Mouse (Mus musculus): ENCODE results near the gene Mvb12a. TPM values are rescaled to one million over a fixed set of nuclear protein-coding genes. Genes with fewer than 3 reads are reported as not detected.

Mvb12a gene
- polyA plus RNA-seq, 1 experiment from 2014 or later: 30.1 TPM

DNA sequence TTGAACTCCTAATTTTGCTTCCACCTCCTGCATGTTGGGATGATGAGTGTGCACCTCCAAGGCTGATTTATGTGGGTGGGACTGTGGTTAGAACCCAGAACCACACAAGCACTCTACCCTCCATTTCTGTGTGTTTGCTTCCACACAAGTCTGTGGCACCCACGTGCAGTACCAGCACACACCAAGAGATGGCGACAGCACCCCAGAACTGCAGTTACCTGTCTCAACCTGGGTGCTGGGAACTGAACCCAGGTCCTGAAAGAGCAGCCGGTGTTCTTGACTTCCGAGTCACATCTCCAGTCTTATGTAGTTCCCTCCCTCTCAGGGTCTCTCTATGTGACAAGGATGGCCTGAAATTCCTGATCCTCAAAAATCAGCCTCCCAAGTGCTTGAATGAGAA, 21.3 kb downstream of the Mvb12a start:
- no peaks in the 10 kb centered on the region for H3K36me3 ChIP-seq (ENCODE audit: inconsistent target)
- H3K4me3 ChIP-seq (ENCODE audit: inconsistent target): no peak overlapping the region
- 78% methylated on average over 4 of the region's 4 CpGs for WGBS (ENCODE audit: missing documents)
- no peaks in the 10 kb centered on the region for H3K79me2 ChIP-seq (ENCODE audit: inconsistent target)
- no peak overlapping the region for H3K27ac ChIP-seq

- Histone ChIP-seq H3K36me3 (ENCODE audit: inconsistent target) (no peaks in the 10 kb centered on the region), H3K4me3 (ENCODE audit: inconsistent target) (no peak within 1 kb of the TSS), H3K79me2 (ENCODE audit: inconsistent target) (peaks cover 8% of the 10 kb centered on the region; the same call in 1 of the 2 replicates), H3K27ac (no peak within 1 kb of the TSS)
- 93% methylated on average over 3 of the region's 3 CpGs for WGBS (ENCODE audit: missing documents)
These were observed 23.8 kb downstream of the Mvb12a start, which contains the start of gene Nxnl1 for GRCm38 (mm10) chr8:71566501-71566900. Gene Nxnl1, minus strand, starts transcription at chr8:71566601.

- peak overlapping the region; percentile 25 for H3K27ac ChIP-seq
- no peak overlapping the region for H3K4me3 ChIP-seq (ENCODE audit: inconsistent target)
- H3K79me2 ChIP-seq (ENCODE audit: inconsistent target): peaks cover 19% of the 10 kb centered on the region; the same call in 1 of the 2 replicates
- H3K36me3 ChIP-seq (ENCODE audit: inconsistent target): no peaks in the 10 kb centered on the region
- WGBS (ENCODE audit: missing documents): 94% methylated on average over 7 of the region's 7 CpGs
These were observed 24.9 kb downstream of the Mvb12a start for GRCm38 (mm10) chr8:71567587-71567986.

DNA sequence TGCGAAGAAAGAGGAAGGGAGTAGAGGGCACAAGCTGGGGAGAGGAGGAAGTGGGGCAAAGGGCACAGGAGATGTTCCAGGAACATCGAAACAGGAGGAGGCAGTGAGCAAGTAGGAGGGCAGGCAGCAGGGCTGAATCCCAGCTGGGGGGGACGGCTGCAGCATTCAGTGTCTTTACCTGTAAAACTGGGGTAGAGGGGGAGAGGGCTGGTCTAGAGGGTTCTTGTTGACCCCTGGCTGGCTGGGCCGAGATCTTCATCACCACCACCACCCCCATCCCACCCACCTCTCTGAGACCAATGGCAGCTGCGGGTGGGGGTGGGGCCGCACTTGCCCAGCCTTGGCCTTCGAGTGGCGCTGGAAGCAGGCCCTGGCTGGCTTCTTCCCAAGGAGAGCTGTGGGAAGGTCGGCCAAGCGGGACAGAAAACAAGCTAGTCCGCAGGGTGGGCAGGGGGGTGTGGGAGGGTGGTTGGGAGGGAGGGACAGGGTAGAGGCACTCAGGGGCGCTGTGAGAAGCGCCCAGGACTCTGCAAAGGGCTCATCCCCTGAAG, 25.7 kb downstream of the Mvb12a start, which contains the start of gene Slc27a1:
Gene Slc27a1 (plus strand): TSS at position 496 of the 551 bp plus-strand sequence.
- WGBS (ENCODE audit: missing documents): 30% methylated on average over 9 of the region's 13 CpGs
- Histone ChIP-seq H3K36me3 (ENCODE audit: inconsistent target) (no peaks in the 10 kb centered on the region), H3K4me3 (ENCODE audit: inconsistent target) (peak within 1 kb of the TSS; percentile 58), H3K27ac (peak within 1 kb of the TSS; percentile 25), H3K79me2 (ENCODE audit: inconsistent target) (peaks cover 27% of the 10 kb centered on the region; the same call in 1 of the 2 replicates)

- H3K4me3 ChIP-seq (ENCODE audit: inconsistent target): no peak overlapping the region; the same call in 1 of the 2 replicates
- H3K27ac ChIP-seq: peak overlapping the region; percentile 25
- peaks cover 29% of the 10 kb centered on the region; the same call in 1 of the 2 replicates for H3K79me2 ChIP-seq (ENCODE audit: inconsistent target)
- H3K36me3 ChIP-seq (ENCODE audit: inconsistent target): no peaks in the 10 kb centered on the region
- 78% methylated on average over 6 of the region's 6 CpGs for WGBS (ENCODE audit: missing documents)
These were observed 26.2 kb downstream of the Mvb12a start for GRCm38 (mm10) chr8:71568941-71569340.

GRCm38 (mm10) chr8:71569366-71570290, 26.9 kb downstream of the Mvb12a start:
- WGBS (ENCODE audit: missing documents): 19% methylated on average over 51 of the region's 51 CpGs
- Histone ChIP-seq H3K36me3 (ENCODE audit: inconsistent target) (no peaks in the 10 kb centered on the region), H3K79me2 (ENCODE audit: inconsistent target) (peaks cover 36% of the 10 kb centered on the region), H3K4me3 (ENCODE audit: inconsistent target) (peak overlapping the region; percentile 58), H3K27ac (peak overlapping the region; percentile 33; the same call in 1 of the 2 replicates)

DNA sequence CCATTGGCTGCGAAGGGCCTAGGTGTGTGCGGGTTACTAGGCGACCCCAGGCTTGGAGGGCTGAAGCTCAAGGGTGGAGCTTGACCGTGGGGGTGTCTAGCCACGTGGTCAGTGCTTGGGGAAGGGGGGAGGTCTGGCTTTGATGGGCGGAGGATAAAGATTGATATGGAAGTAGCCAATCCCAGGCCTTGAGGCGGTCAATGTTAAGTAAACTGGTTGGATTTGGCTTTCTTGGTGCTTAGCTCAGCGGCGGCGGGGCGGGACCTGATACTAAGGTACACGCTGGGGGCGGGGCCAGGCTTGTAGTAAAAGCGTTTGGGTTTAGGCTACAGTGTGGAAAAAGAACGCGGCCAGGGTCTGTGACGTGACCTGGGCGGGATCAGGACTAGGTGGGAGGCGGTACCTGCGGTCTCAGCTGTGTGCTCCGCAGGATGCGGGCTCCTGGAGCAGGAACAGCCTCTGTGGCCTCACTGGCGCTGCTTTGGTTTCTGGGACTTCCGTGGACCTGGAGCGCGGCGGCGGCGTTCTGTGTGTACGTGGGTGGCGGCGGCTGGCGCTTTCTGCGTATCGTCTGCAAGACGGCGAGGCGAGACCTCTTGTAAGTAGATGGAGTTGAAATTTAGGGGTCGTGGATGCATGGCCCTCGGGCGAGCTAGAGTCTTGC, 27.7 kb downstream of the Mvb12a start:
- WGBS (ENCODE audit: missing documents): 4% methylated on average over 41 of the region's 41 CpGs
- Histone ChIP-seq H3K36me3 (ENCODE audit: inconsistent target) (no peaks in the 10 kb centered on the region), H3K79me2 (ENCODE audit: inconsistent target) (peaks cover 44% of the 10 kb centered on the region), H3K27ac (peak overlapping the region; percentile 33; the same call in 1 of the 2 replicates), H3K4me3 (ENCODE audit: inconsistent target) (peak overlapping the region; percentile 58)

- Histone ChIP-seq H3K4me3 (ENCODE audit: inconsistent target) (no peak overlapping the region), H3K36me3 (ENCODE audit: inconsistent target) (no peaks in the 10 kb centered on the region), H3K27ac (no peak overlapping the region), H3K79me2 (ENCODE audit: inconsistent target) (peaks cover 60% of the 10 kb centered on the region)
- 92% methylated on average over 1 of the region's 2 CpGs for WGBS (ENCODE audit: missing documents)
These were observed 29.4 kb downstream of the Mvb12a start for GRCm38 (mm10) chr8:71572077-71572476.

DNA sequence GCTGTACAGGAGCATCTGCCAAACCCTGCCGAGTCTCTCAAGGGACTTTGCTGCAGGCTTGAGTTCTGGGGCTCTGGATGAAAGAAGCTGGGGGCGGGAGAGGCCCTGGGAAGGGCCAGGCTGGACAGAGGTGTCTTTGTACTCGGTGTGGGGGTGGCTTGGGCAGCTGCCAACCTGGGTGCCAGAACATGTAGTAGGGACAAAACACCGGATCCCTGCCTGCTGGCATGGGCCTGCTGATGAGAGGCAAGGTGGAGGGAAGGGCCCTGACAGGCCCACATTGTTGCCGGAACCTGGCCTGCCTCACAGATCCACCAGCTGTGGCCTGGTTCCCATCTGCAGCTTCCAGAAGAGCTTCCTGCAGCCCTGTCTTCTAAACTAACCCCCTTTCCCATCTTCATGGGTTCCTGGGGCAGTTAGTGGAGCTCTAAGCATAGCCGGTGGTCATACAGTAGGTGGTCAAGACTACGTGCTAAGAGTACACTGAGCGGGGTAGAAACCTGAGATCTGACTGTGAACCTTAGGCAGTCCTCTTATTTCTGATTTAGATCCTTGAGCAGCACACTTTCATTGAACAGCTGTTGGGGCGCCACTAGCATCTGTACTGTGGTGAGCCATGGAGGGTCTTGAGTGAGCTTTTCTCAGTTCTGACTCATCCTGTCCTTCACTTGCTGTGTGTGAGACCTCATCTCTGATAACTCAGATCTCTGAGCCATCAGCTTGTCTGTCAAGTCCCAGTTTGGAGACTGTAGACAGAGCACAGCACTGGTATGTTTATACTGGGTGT, 30.3 kb downstream of the Mvb12a start:
- 92% methylated on average over 9 of the region's 9 CpGs for WGBS (ENCODE audit: missing documents)
- H3K79me2 ChIP-seq (ENCODE audit: inconsistent target): peaks cover 62% of the 10 kb centered on the region

DNA sequence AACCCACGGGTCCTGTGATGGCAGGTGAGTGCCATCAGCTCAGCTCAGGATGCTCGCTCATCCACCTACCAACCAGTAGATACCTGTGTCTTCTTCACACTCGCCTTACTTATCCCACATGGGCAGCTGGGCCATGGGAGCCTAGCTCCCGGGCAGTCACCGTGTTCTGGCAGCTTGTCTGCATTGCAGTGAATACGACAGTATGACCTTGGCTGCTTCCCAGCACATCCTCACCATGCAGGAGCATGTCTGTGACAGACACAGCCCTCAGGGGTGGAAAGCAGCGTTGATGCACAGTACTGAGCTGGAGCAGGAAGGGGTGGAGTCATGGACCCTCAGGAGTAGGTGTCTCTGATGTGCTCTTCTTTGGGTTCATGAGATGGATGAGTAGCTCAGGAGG, 31.7 kb downstream of the Mvb12a start:
- H3K4me3 ChIP-seq (ENCODE audit: inconsistent target): no peak overlapping the region
- H3K36me3 ChIP-seq (ENCODE audit: inconsistent target): no peaks in the 10 kb centered on the region
- H3K27ac ChIP-seq: no peak overlapping the region
- H3K79me2 ChIP-seq (ENCODE audit: inconsistent target): peaks cover 74% of the 10 kb centered on the region
- WGBS (ENCODE audit: missing documents): 90% methylated on average over 7 of the region's 7 CpGs

More for the DNA sequence above, 30.3 kb downstream of the Mvb12a start:
- Histone ChIP-seq H3K27ac (no peak overlapping the region), H3K36me3 (ENCODE audit: inconsistent target) (no peaks in the 10 kb centered on the region), H3K4me3 (ENCODE audit: inconsistent target) (no peak overlapping the region)

- no peak overlapping the region for H3K27ac ChIP-seq
- H3K79me2 ChIP-seq (ENCODE audit: inconsistent target): peaks cover 80% of the 10 kb centered on the region
- no peak overlapping the region for H3K4me3 ChIP-seq (ENCODE audit: inconsistent target)
- 100% methylated on average over 1 of the region's 1 CpGs for WGBS (ENCODE audit: missing documents)
- no peaks in the 10 kb centered on the region for H3K36me3 ChIP-seq (ENCODE audit: inconsistent target)
These were observed 32.3 kb downstream of the Mvb12a start for GRCm38 (mm10) chr8:71575020-71575419.

- Histone ChIP-seq H3K79me2 (ENCODE audit: inconsistent target) (peaks cover 85% of the 10 kb centered on the region), H3K27ac (peak overlapping the region; percentile 99)
These were observed 35.2 kb downstream of the Mvb12a start for GRCm38 (mm10) chr8:71577856-71578387.

GRCm38 (mm10) chr8:71579009-71579408, 36.3 kb downstream of the Mvb12a start:
- Histone ChIP-seq H3K36me3 (ENCODE audit: inconsistent target) (peaks cover 13% of the 10 kb centered on the region; the same call in 1 of the 2 replicates), H3K4me3 (ENCODE audit: inconsistent target) (peak overlapping the region; percentile 45), H3K79me2 (ENCODE audit: inconsistent target) (peaks cover 88% of the 10 kb centered on the region), H3K27ac (peak overlapping the region; percentile 99)
- WGBS (ENCODE audit: missing documents): 60% methylated on average over 1 of the region's 1 CpGs

More at GRCm38 (mm10) chr8:71577856-71578387, 35.2 kb downstream of the Mvb12a start:
- no peak overlapping the region for H3K4me3 ChIP-seq (ENCODE audit: inconsistent target)
- WGBS (ENCODE audit: missing documents): 39% methylated on average over 4 of the region's 4 CpGs
- peaks cover 4% of the 10 kb centered on the region; the same call in 1 of the 2 replicates for H3K36me3 ChIP-seq (ENCODE audit: inconsistent target)
